Mouse (Mus musculus) cerebellum, postnatal 10 days (tissue): ENCODE results near the gene Sec24b.

Experiments
- DNase-seq, 2 experiments: peaks; one replicate each; pipeline ENCODE4 v3.0.0; 2021; ENCODE audit warnings: mixed read lengths in 2 of 2

Sec24b gene

GRCm38 (mm10) chr3:129970529-129971515 lies 90.5 kb downstream of the Sec24b start:
- peak; percentile 77 to 83 for DNase-seq

GRCm38 (mm10) chr3:129969432-129970395 lies 91.6 kb downstream of the Sec24b start, which contains the start of gene Mcub:
Gene Mcub, minus strand, starts transcription at chr3:129970206.
- DNase-seq, result peak; percentile 15 to 30

GRCm38 (mm10) chr3:129969031-129969430 lies 92.3 kb downstream of the Sec24b start:
- no peak for DNase-seq

GRCm38 (mm10) chr3:129967874-129968273 lies 93.5 kb downstream of the Sec24b start:
- DNase-seq, result no peak

GRCm38 (mm10) chr3:129964681-129965080 lies 96.7 kb downstream of the Sec24b start:
- DNase-seq, result no peak

GRCm38 (mm10) chr3:129962533-129962932 lies 98.8 kb downstream of the Sec24b start:
- no peak for DNase-seq

GRCm38 (mm10) chr3:129953296-129953695 lies 108.1 kb downstream of the Sec24b start:
- no peak for DNase-seq

- no peak for DNase-seq
These were observed 112.1 kb downstream of the Sec24b start for GRCm38 (mm10) chr3:129949158-129949773.

DNA sequence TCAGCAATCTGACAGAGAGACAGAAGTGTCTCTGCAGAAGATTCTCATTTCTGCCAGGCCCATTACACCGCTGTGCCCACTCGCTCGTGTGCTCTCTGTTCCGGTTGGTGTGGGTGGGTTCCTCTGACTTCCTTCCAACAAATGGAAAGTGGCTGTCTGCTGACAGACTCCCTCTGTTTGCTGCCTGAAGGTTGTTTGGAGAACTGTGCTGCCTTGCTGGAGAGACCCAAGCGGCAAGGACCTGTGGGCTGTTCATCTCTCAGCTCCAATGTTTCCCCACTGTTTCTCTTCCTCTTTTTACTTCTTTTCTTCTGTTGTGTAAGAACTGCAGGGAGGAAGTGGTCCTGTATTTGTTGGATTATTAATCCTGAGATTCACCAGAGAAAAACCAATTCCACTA lies 113.0 kb downstream of the Sec24b start:
- DNase-seq, result no peak

DNA sequence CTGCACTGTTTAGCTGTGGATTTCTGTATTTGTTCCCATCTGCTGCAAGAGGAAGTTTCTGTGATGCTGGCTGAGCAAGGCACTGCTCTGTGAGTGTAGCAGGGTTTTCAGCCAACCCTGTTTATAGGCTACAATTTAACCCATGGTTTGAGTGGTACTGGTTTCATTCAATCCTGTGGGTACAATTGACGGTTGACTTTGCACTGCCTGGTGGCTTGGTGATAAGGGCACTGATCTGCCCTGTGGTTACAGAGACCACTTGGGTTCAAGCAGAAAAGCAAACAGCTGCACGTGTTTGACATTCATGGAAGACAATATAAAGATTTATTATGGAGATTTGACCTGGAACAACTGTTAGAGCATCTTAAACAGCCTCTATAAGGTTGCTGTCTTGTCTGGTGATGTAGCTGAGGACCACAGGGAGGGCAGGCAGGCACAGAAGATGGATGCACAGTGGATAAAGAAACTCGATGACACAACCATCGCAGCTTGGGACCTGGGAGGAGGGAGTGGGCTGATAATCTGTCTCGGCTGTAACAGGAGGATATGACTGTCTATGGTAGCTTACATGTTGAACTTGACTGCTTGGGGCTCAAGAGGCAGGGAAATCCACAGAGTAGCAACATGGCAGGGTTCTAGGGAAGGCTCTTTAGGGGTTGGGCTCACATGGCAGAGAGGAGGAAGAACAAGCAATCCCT lies 115.0 kb downstream of the Sec24b start:
- DNase-seq, result no peak

DNA sequence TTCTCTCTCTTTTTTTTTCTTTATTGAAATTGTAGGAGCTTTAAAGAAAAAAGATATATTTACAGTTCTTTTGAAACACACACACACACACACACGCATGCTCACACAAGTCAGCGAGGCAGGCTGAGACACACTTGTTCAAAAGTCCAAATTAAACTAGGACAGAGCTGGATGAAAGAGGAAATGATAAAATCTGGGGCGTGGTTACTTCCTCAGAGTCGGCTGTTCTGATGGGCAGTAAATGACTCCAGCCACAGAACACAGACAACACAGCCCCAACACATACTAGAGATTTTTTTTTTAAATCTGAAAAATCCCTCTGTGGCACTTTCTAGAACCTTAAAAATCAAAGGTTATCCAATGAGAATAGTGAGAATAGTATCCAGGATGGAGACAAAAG lies 117.5 kb downstream of the Sec24b start:
- no peak for DNase-seq

GRCm38 (mm10) chr3:129941291-129941690 lies 120.1 kb downstream of the Sec24b start:
- no peak for DNase-seq

DNA sequence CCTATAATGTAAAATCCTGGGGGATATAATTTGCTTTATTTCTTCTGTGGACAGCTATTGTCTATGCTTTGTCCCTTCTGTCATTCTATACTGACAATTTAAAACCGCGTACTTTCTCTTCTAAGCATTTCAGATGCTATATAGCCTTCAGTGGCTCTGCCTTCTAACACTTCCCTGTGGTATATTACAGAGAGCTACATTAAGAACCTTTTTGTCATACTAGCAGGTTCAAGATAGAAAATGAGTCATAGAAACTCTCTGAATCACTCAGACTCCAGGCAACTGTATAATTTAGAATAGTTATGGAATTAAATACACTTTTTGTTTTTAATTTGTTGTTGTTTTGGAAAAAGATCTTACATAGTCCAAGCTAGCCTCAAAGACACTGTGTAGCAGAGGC lies 120.6 kb downstream of the Sec24b start:
- DNase-seq, result no peak

GRCm38 (mm10) chr3:129939058-129939457 lies 122.3 kb downstream of the Sec24b start:
- DNase-seq, result peak in 1 of 2 experiments; percentile 8

- peak; percentile 5 to 8 for DNase-seq
These were observed 123.5 kb downstream of the Sec24b start for GRCm38 (mm10) chr3:129937848-129938247.

GRCm38 (mm10) chr3:129936561-129936960 lies 124.8 kb downstream of the Sec24b start:
- no peak for DNase-seq
